Mouse (Mus musculus) myocyte (in vitro differentiated cells): ENCODE results near the gene Ssx2ip. TPM values are rescaled to one million over a fixed set of nuclear protein-coding genes. Genes with fewer than 3 reads are reported as not detected.

Experiments
- H3K27me3 ChIP-seq: one replicate; pipeline ENCODE4 v1.6.1; 2011; ENCODE audit not compliant: control insufficient read depth, insufficient read depth, insufficient read length
- H3K36me3 ChIP-seq: one replicate; pipeline ENCODE4 v1.6.1; 2011; ENCODE audit not compliant: control insufficient read depth, insufficient read depth
- H3K4me2 ChIP-seq: one replicate; pipeline ENCODE4 v1.6.1; 2011; ENCODE audit warnings: low read depth, control low read depth
- H3K4me3 ChIP-seq: one replicate; pipeline ENCODE4 v1.5.1; 2011; ENCODE audit warnings: mild to moderate bottlenecking, control low read depth, moderate library complexity
- H3K79me2 ChIP-seq: one replicate; pipeline ENCODE4 v1.6.1; 2011; ENCODE audit not compliant: control insufficient read depth, insufficient read depth
- H3ac ChIP-seq: one replicate; pipeline ENCODE4 v1.6.1; 2011; ENCODE audit not compliant: control insufficient read depth, insufficient read length
- CEBPB ChIP-seq: IDR thresholded peaks from 2 replicates; pipeline ENCODE4 v1.6.1; 2011; ENCODE audit warnings: mild to moderate bottlenecking, moderate library complexity; ENCODE audit not compliant: poor library complexity, insufficient read depth, severe bottlenecking
- E2F4 ChIP-seq: IDR thresholded peaks from one replicate; pipeline ENCODE4 v1.6.1; 2011; ENCODE audit warnings: mild to moderate bottlenecking, control low read depth, moderate library complexity; ENCODE audit not compliant: insufficient read depth
- MAX ChIP-seq: IDR thresholded peaks from one replicate; pipeline ENCODE4 v1.6.1; 2011; ENCODE audit warnings: low read depth, mild to moderate bottlenecking, control low read depth
- MYOD1 ChIP-seq, 3 experiments: IDR thresholded peaks; one replicate each; pipeline ENCODE4 v1.6.1; 2011; ENCODE audit warnings: control low read depth in 2 of 3, low read depth in 2 of 3, mild to moderate bottlenecking in 2 of 3, moderate library complexity in 1 of 3; ENCODE audit not compliant: insufficient read length in 2 of 3, control insufficient read depth in 1 of 3
- MYOG ChIP-seq, 3 experiments: IDR thresholded peaks; one replicate each; pipeline ENCODE4 v1.6.1; 2011; ENCODE audit warnings: control low read depth in 2 of 3, low read depth in 2 of 3, mild to moderate bottlenecking in 2 of 3; ENCODE audit not compliant: insufficient read length in 2 of 3, control insufficient read depth in 1 of 3, insufficient read depth in 1 of 3
- POLR2A ChIP-seq: IDR thresholded peaks from one replicate; pipeline ENCODE4 v1.6.1; 2011; ENCODE audit warnings: low read depth, mild to moderate bottlenecking, control low read depth, moderate library complexity; ENCODE audit not compliant: insufficient read length
- POLR2AphosphoS2 ChIP-seq: IDR thresholded peaks from one replicate; pipeline ENCODE4 v1.6.1; 2011; ENCODE audit warnings: low read depth, control low read depth; ENCODE audit not compliant: insufficient read length
- REST ChIP-seq: IDR thresholded peaks from one replicate; pipeline ENCODE4 v1.6.1; 2011; ENCODE audit warnings: mild to moderate bottlenecking, control low read depth, moderate library complexity; ENCODE audit not compliant: insufficient read depth, insufficient read length
- SRF ChIP-seq: IDR thresholded peaks from one replicate; pipeline ENCODE4 v1.6.1; 2011; ENCODE audit warnings: low read depth; ENCODE audit not compliant: control insufficient read depth, insufficient read length
- TCF12 ChIP-seq: IDR thresholded peaks from one replicate; pipeline ENCODE4 v1.6.1; 2011; ENCODE audit warnings: mild to moderate bottlenecking, control low read depth; ENCODE audit not compliant: poor library complexity, insufficient read depth, severe bottlenecking
- TCF3 ChIP-seq: IDR thresholded peaks from one replicate; pipeline ENCODE4 v1.6.1; 2011; ENCODE audit warnings: low read depth, control low read depth; ENCODE audit not compliant: insufficient read length
- USF1 ChIP-seq: IDR thresholded peaks from one replicate; pipeline ENCODE4 v1.6.1; 2011; ENCODE audit warnings: low read depth, mild to moderate bottlenecking, control low read depth, moderate library complexity
- polyA plus RNA-seq: library from polyadenylated mRNA; unstranded; fragments of >200 nt; fragmentation: generic; extraction: Trizol; gene quantifications from one replicate; pipeline ENCODE4 v1.2.1, GENCODE M21; 2012; ENCODE audit warnings: missing spikeins

Gene Ssx2ip
- polyA plus RNA-seq, 1 experiment = 13.5 TPM

GRCm38 (mm10) chr3:146450371-146450841 is 46.0 kb downstream of the Ssx2ip start:
- Histone ChIP-seq H3K36me3 (no peaks in the 10 kb centered on the region), H3K4me2 (peak overlapping the region; percentile 99), H3K79me2 (no peaks in the 10 kb centered on the region), H3ac (no peak overlapping the region), H3K27me3 (no peaks in the 10 kb centered on the region), H3K4me3 (peak overlapping the region; percentile 59)
- no peak; the same call in 1 of the 2 replicates for TF ChIP-seq CEBPB
- no peak for TF ChIP-seq USF1
- no peak for TF ChIP-seq TCF12
- peak; percentile 67 for TF ChIP-seq SRF
- TF ChIP-seq E2F4 = no peak
- TF ChIP-seq POLR2AphosphoS2 = peak; percentile 99
- no peak for TF ChIP-seq MYOD1 (IDR thresholded peaks at IDR 0.05; ENCODE audit: control insufficient read depth in 1 of 3, insufficient read length in 2 of 3, low read depth in 2 of 3)
- peak; percentile 98 for TF ChIP-seq POLR2A
- no peak for TF ChIP-seq MAX
- TF ChIP-seq TCF3 = no peak
- peak; percentile 37 for TF ChIP-seq REST
- TF ChIP-seq MYOG (IDR thresholded peaks at IDR 0.05; ENCODE audit: control insufficient read depth in 1 of 3, insufficient read depth in 1 of 3, insufficient read length in 2 of 3, low read depth in 2 of 3) = peak in 1 of 3 experiments; percentile 43

- Histone ChIP-seq H3K36me3 (no peaks in the 10 kb centered on the region), H3K79me2 (no peaks in the 10 kb centered on the region), H3ac (no peak overlapping the region), H3K27me3 (no peaks in the 10 kb centered on the region), H3K4me2 (peak overlapping the region; percentile 99), H3K4me3 (peak overlapping the region; percentile 59)
- TF ChIP-seq MAX (no peak), MYOG (IDR thresholded peaks at IDR 0.05; ENCODE audit: control insufficient read depth in 1 of 3, insufficient read depth in 1 of 3, insufficient read length in 2 of 3, low read depth in 2 of 3) (no peak), USF1 (no peak)
These were observed 46.9 kb downstream of the Ssx2ip start for GRCm38 (mm10) chr3:146451375-146451774.

- peaks cover 9% of the 10 kb centered on the region for H3K36me3 ChIP-seq
- no peak overlapping the region for H3K4me3 ChIP-seq
- H3K27me3 ChIP-seq = no peaks in the 10 kb centered on the region
- H3K4me2 ChIP-seq = no peak overlapping the region
- TF ChIP-seq TCF3 (no peak), CEBPB (no peak), POLR2A (no peak), SRF (no peak), POLR2AphosphoS2 (no peak), MAX (no peak), MYOG (IDR thresholded peaks at IDR 0.05; ENCODE audit: control insufficient read depth in 1 of 3, insufficient read depth in 1 of 3, insufficient read length in 2 of 3, low read depth in 2 of 3) (no peak), USF1 (no peak), E2F4 (no peak), REST (no peak), TCF12 (no peak), MYOD1 (IDR thresholded peaks at IDR 0.05; ENCODE audit: control insufficient read depth in 1 of 3, insufficient read length in 2 of 3, low read depth in 2 of 3) (no peak)
- no peak overlapping the region for H3ac ChIP-seq
- H3K79me2 ChIP-seq = no peaks in the 10 kb centered on the region
These were observed 58.5 kb downstream of the Ssx2ip start for GRCm38 (mm10) chr3:146462939-146463338.

- no peak overlapping the region for H3K4me3 ChIP-seq
- H3K4me2 ChIP-seq = no peak overlapping the region
- TF ChIP-seq USF1 (no peak), CEBPB (no peak), SRF (no peak), MAX (no peak), POLR2AphosphoS2 (no peak), TCF12 (no peak)
- H3K79me2 ChIP-seq = no peaks in the 10 kb centered on the region
- H3ac ChIP-seq = no peak overlapping the region
- no peaks in the 10 kb centered on the region for H3K36me3 ChIP-seq
- no peaks in the 10 kb centered on the region for H3K27me3 ChIP-seq
These were observed 64.8 kb downstream of the Ssx2ip start for GRCm38 (mm10) chr3:146469226-146469625.

GRCm38 (mm10) chr3:146472657-146473056 is 68.2 kb downstream of the Ssx2ip start:
- Histone ChIP-seq H3K36me3 (no peaks in the 10 kb centered on the region), H3K4me3 (no peak overlapping the region), H3K4me2 (no peak overlapping the region), H3K27me3 (no peaks in the 10 kb centered on the region), H3ac (no peak overlapping the region), H3K79me2 (no peaks in the 10 kb centered on the region)
- TF ChIP-seq MYOD1 (IDR thresholded peaks at IDR 0.05; ENCODE audit: control insufficient read depth in 1 of 3, insufficient read length in 2 of 3, low read depth in 2 of 3) = no peak
- no peak for TF ChIP-seq CEBPB
- no peak for TF ChIP-seq E2F4
- TF ChIP-seq POLR2AphosphoS2 = no peak
- TF ChIP-seq MYOG (IDR thresholded peaks at IDR 0.05; ENCODE audit: control insufficient read depth in 1 of 3, insufficient read depth in 1 of 3, insufficient read length in 2 of 3, low read depth in 2 of 3) = no peak
- no peak for TF ChIP-seq REST
- no peak for TF ChIP-seq SRF
